Mouse (Mus musculus): ENCODE results near the gene Olfr640.

Gene Olfr640

GRCm38 (mm10) chr7:104025473-104025872 lies at the start of gene Olfr640:
Olfr640 (minus strand) TSS chr7:104025573.
- no peak for DNase-seq (ENCODE audit: low spot score in 2 of 2)

GRCm38 (mm10) chr7:104071769-104072168 lies 46.4 kb upstream of the Olfr640 start, which contains the start of gene Olfr644:
Olfr644 (minus strand) TSS chr7:104071869.
- no peak for DNase-seq (ENCODE audit: low spot score in 2 of 2)

- no peak for DNase-seq (ENCODE audit: low spot score in 2 of 2)
Measured at GRCm38 (mm10) chr7:104061345-104061744, 36.0 kb upstream of the Olfr640 start, which contains the start of gene 4930516K23Rik. 4930516K23Rik (minus strand) TSS chr7:104061445.

- DNase-seq (ENCODE audit: low spot score in 2 of 2) = no peak
Measured at GRCm38 (mm10) chr7:104059215-104059614, 33.8 kb upstream of the Olfr640 start.

- no peak for DNase-seq (ENCODE audit: low spot score in 2 of 2)
Measured at GRCm38 (mm10) chr7:104052566-104052965, 27.2 kb upstream of the Olfr640 start, which contains the start of gene Olfr642. Olfr642 (minus strand) TSS chr7:104052666.

GRCm38 (mm10) chr7:104050745-104051144 lies 25.4 kb upstream of the Olfr640 start:
- no peak for DNase-seq (ENCODE audit: low spot score in 2 of 2)

- DNase-seq (ENCODE audit: low spot score in 2 of 2) = no peak
Measured at GRCm38 (mm10) chr7:104035145-104035544, 9.8 kb upstream of the Olfr640 start, which contains the start of gene Olfr641. Olfr641 (plus strand) TSS chr7:104035445.

GRCm38 (mm10) chr7:104026978-104027377 lies 1.6 kb upstream of the Olfr640 start:
- DNase-seq (ENCODE audit: low spot score in 2 of 2) = no peak

GRCm38 (mm10) chr7:104021651-104022050 lies 3.7 kb downstream of the Olfr640 start:
- DNase-seq (ENCODE audit: low spot score in 2 of 2) = no peak

GRCm38 (mm10) chr7:104018953-104019352 lies 6.4 kb downstream of the Olfr640 start:
- DNase-seq (ENCODE audit: low spot score in 2 of 2) = no peak

- DNase-seq (ENCODE audit: low spot score in 2 of 2) = no peak
Measured at GRCm38 (mm10) chr7:104017203-104017602, 8.2 kb downstream of the Olfr640 start, which contains the start of gene Olfr639. Olfr639 (minus strand) TSS chr7:104017303.

GRCm38 (mm10) chr7:103999124-103999523 lies 26.2 kb downstream of the Olfr640 start:
- no peak for DNase-seq (ENCODE audit: low spot score in 2 of 2)

GRCm38 (mm10) chr7:103998446-103998845 lies 26.9 kb downstream of the Olfr640 start, which contains the start of gene Olfr638:
Olfr638 (plus strand) TSS chr7:103998746.
- DNase-seq (ENCODE audit: low spot score in 2 of 2) = no peak

- no peak for DNase-seq (ENCODE audit: low spot score in 2 of 2)
Measured at GRCm38 (mm10) chr7:103971782-103972181, 53.6 kb downstream of the Olfr640 start.

- no peak for DNase-seq (ENCODE audit: low spot score in 2 of 2)
Measured at GRCm38 (mm10) chr7:103970852-103971251, 54.5 kb downstream of the Olfr640 start, which contains the start of gene Olfr635. Olfr635 (plus strand) TSS chr7:103971152.

Data from natural killer cell, adult 2 months (primary cell).